Mouse (Mus musculus) liver, embryonic 14.5 days (tissue): ENCODE data around the gene Gli1.

Experiments
- CTCF ChIP-seq: IDR thresholded peaks from 2 replicates; pipeline ENCODE4 v1.5.1; 2016; ENCODE audit warnings: antibody characterized with exemption, low read depth, control low read depth
- EP300 ChIP-seq: IDR thresholded peaks from 2 replicates; pipeline ENCODE4 v1.6.1; 2016; ENCODE audit warnings: antibody characterized with exemption, low read depth

DNA sequence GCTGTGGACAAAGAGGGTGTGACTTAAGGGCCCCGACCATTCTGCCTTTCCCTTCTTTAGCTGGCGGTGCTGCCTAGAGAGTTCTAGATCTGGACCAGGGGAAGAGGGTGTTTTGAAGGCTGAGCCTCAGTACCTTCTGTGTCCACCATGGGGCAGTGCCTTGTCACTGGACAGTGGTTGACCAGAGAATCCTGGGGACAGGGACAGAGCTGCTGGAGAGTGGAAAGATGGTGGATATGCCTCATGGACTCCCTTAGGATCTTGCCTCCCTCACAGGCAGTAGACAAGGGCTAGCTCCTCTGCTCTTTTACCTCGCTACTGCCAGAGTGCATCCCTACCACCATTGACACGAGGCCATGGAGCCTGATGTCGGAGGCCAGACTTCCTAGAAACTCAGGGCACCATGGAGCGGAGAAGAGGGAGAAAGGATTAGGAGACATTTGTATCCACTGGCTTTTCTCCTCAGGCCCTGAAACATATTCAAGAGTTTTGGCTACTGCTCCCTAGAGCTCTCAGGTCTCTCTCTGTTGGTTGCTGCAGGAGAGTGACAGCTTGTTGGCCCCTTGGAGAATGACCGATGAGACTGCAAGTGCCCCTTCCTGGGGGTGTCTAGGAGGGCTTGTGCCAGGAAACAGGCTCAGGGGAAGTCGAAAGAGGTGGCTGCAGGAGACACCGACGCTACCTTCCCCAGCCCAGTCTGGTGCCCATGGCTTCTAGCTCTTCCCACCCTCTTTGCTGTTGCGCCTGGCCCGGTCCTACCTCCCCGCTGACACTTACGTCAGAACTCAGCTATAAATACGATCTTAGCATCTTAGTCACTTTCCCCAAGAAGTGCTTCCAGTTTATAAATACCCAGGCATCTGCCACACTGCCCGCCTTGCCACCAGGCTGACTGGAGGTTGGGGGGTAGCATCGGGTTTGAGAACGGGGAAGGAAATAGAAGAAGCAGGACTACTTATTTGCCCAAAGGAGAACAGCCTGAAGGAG, 12.4 kb upstream of the Gli1 start, which contains the start of gene Inhbe:
- TF ChIP-seq CTCF = peak; percentile 58
- TF ChIP-seq EP300 = no peak
